Mouse (Mus musculus): Measurements from ENCODE around the gene Acod1. TPM values are rescaled to one million over a fixed set of nuclear protein-coding genes. Genes with fewer than 3 reads are reported as not detected.

Gene Acod1
- polyA plus RNA-seq, 1 experiment = 0.03 TPM

GRCm38 (mm10) chr14:103073825-103074224 lies 27.0 kb downstream of the Acod1 start:
- no peak for TF ChIP-seq CTCF (IDR thresholded peaks at IDR 0.05; ENCODE audit: borderline replicate concordance, extremely low read depth, insufficient read depth, insufficient read length)
- TF ChIP-seq POLR2A (IDR thresholded peaks at IDR 0.05; ENCODE audit: borderline replicate concordance, extremely low read depth, insufficient read depth, insufficient read length, poor library complexity, severe bottlenecking) = no peak
- DNase-seq (ENCODE audit: low read depth) = no peak

GRCm38 (mm10) chr14:103075166-103075565 lies 28.4 kb downstream of the Acod1 start:
- TF ChIP-seq POLR2A (IDR thresholded peaks at IDR 0.05; ENCODE audit: borderline replicate concordance, extremely low read depth, insufficient read depth, insufficient read length, poor library complexity, severe bottlenecking) = no peak
- TF ChIP-seq CTCF (IDR thresholded peaks at IDR 0.05; ENCODE audit: borderline replicate concordance, extremely low read depth, insufficient read depth, insufficient read length) = no peak
- DNase-seq (ENCODE audit: low read depth) = no peak

DNA sequence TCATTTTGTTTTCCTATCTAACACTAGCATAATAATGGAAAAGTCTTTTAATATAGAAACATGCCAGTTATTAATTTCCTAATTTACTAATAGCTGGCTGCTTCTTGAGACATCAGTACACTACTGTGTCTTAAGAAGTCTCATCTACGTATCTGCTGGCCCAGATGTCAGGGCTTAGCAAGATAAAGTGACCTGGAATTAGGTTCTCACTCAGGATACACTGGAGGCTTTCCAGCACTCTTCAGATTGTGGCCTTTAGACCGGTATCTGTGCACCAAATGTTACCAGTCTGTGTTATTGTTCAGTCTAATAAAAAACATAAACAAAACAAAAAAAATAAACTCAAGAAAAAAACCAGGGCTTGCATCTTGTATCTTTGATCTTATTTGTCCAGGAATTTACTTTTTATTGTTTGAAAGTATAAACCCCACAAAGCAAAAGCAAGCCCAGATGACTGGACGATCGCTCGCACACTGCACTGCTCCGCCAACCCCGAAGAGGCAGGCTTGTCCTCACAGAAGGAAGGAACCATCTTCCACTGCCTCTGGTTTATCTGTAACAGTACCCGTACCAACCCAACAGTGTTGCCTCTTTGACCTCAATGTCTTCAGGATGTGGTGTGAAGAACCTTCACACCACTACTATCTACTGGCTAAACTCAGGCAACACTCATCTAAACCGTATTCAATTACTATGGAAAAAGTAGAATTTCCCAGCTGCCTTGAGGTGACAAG lies 30.7 kb downstream of the Acod1 start:
- no peak for DNase-seq (ENCODE audit: low read depth)
- no peak for TF ChIP-seq POLR2A (IDR thresholded peaks at IDR 0.05; ENCODE audit: borderline replicate concordance, extremely low read depth, insufficient read depth, insufficient read length, poor library complexity, severe bottlenecking)
- TF ChIP-seq CTCF (IDR thresholded peaks at IDR 0.05; ENCODE audit: borderline replicate concordance, extremely low read depth, insufficient read depth, insufficient read length) = no peak

DNA sequence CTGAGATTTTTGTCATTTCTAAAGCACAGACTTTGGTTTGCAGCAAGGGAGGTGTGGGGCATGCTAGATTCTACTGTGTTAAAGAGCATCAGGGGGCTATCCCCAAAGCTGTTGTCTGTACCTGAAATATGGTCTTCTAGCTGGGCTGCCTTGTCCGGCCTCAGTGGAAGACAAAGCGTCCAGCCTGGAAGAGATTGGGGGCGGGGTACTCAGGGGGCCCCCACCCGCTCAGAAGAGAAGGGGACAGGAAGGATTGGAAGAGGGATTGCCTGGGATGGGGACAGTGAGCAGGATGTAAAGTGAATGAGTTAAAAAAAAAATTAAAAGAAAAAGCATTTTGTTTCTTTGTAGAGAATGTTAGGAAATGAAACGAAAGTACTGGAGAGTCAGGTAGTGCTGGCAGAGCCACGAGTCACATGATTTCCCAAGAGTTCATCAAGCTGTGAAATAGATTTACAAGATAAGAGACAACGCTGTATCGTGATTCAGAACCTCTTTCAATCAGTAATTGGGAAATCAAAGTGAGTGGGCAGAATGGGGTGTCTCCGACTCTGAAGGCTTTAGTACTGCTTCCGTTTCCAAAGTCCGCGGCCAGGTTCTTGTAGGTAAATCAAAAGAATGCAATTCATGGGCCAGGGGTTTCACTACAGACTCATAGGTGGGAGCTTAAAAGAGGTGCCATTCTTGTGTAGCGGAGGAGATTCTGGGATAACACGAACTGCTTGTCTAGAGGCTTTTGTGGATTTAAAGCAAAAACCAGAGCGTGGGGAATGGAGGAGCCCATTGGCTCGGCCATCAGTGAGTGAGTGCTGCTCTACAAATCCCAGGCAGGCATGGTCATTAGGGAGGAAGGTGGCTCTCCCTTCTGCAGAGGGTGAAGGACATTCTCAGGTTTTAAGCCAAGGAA lies 31.5 kb downstream of the Acod1 start:
- DNase-seq (ENCODE audit: low read depth) = no peak
- no peak for TF ChIP-seq POLR2A (IDR thresholded peaks at IDR 0.05; ENCODE audit: borderline replicate concordance, extremely low read depth, insufficient read depth, insufficient read length, poor library complexity, severe bottlenecking)
- TF ChIP-seq CTCF (IDR thresholded peaks at IDR 0.05; ENCODE audit: borderline replicate concordance, extremely low read depth, insufficient read depth, insufficient read length) = no peak

GRCm38 (mm10) chr14:103079209-103079977 lies 32.6 kb downstream of the Acod1 start:
- peak; percentile 45 for DNase-seq (ENCODE audit: low read depth)
- TF ChIP-seq POLR2A (IDR thresholded peaks at IDR 0.05; ENCODE audit: borderline replicate concordance, extremely low read depth, insufficient read depth, insufficient read length, poor library complexity, severe bottlenecking) (no peak), CTCF (IDR thresholded peaks at IDR 0.05; ENCODE audit: borderline replicate concordance, extremely low read depth, insufficient read depth, insufficient read length) (no peak)

DNA sequence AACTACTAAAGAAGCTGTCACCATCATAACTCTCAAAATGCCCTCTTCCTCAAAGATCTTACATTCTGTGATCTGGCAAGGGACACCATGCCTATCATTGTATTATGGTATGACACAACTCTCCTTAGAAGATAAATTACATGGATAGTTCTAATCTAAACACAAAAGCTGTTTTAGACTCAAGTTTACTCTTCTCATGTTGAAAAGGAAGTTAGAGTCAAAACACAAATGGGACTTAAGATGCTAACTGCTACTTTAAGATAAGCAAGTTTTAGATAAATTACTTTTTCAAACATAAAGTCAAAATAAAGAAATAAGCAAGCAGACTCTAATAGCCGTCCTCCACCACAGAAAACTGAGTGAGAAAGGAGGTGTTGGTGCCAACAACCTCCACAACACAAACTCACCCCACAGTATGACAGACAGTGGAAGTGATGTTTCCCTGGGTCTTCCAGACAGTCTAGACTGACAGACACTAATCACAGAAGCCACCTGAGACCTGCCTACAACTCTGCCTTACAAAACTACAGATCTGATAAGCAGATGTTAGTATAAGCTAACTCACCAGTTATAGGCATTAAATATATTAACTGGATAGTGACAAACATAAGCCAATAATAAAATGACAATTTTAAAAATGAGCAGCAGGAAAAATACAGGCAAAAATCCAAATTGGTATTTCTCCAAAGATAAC lies 39.2 kb downstream of the Acod1 start:
- no peak for TF ChIP-seq CTCF (IDR thresholded peaks at IDR 0.05; ENCODE audit: borderline replicate concordance, extremely low read depth, insufficient read depth, insufficient read length)
- no peak for TF ChIP-seq POLR2A (IDR thresholded peaks at IDR 0.05; ENCODE audit: borderline replicate concordance, extremely low read depth, insufficient read depth, insufficient read length, poor library complexity, severe bottlenecking)

DNA sequence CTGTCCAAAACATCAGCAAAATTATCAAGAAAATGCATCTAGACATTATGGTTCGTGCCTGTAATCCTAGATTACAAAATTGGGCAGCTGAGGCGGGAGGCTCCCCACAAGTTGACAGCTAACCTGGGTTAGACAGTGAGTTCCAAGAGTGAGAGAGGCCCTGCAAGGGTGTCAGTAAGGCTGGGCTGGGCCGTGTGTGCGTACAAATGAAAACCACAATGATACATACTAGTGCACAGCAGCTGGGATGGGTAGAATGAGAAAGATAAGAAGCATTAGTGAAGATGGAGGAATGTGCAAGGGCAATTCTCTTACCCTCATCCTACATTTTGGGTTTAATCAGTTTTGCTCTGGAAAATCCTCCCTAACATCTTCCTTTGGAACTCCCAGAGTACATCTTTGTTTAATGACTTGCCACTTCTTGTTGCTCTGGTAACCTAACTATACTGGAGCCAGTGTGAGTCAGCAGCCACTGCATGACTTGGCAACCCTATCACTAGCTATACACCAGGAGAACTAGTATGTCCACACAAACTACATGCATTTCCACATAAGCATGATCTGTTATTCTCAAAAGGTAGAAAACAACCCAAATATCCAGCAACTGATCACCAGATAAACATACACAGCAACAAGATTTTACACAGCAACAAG lies 40.0 kb downstream of the Acod1 start:
- TF ChIP-seq CTCF (IDR thresholded peaks at IDR 0.05; ENCODE audit: borderline replicate concordance, extremely low read depth, insufficient read depth, insufficient read length) (no peak), POLR2A (IDR thresholded peaks at IDR 0.05; ENCODE audit: borderline replicate concordance, extremely low read depth, insufficient read depth, insufficient read length, poor library complexity, severe bottlenecking) (no peak)

More for the DNA sequence above, 39.2 kb downstream of the Acod1 start:
- DNase-seq (ENCODE audit: low read depth) = no peak

GRCm38 (mm10) chr14:103087846-103088245 lies 41.1 kb downstream of the Acod1 start:
- DNase-seq (ENCODE audit: low read depth) = no peak
- no peak for TF ChIP-seq CTCF (IDR thresholded peaks at IDR 0.05; ENCODE audit: borderline replicate concordance, extremely low read depth, insufficient read depth, insufficient read length)
- TF ChIP-seq POLR2A (IDR thresholded peaks at IDR 0.05; ENCODE audit: borderline replicate concordance, extremely low read depth, insufficient read depth, insufficient read length, poor library complexity, severe bottlenecking) = no peak

More for the DNA sequence above, 40.0 kb downstream of the Acod1 start:
- DNase-seq (ENCODE audit: low read depth) = no peak

DNA sequence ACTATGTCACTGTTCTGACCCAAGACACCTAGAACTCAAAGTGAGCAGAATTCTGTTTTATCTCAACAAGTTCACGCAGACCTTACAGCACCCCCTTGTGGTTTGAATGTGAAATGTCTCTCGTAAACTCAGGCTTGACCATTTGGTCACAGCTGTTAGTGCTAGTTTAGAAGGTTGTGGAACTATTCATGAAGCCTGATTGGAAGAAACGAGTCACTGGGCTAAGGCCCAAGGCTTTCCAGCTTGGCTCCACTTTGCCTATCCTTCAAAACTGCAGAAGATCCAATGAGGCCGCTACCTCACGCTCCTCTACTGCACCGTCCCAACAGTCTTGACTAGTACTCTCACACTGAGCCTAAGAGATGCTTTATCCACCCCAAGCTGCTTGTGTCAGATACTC lies 41.8 kb downstream of the Acod1 start:
- DNase-seq (ENCODE audit: low read depth) = peak; percentile 61
- TF ChIP-seq POLR2A (IDR thresholded peaks at IDR 0.05; ENCODE audit: borderline replicate concordance, extremely low read depth, insufficient read depth, insufficient read length, poor library complexity, severe bottlenecking) (no peak), CTCF (IDR thresholded peaks at IDR 0.05; ENCODE audit: borderline replicate concordance, extremely low read depth, insufficient read depth, insufficient read length) (peak; percentile 60; the same call in 1 of the 2 replicates)

DNA sequence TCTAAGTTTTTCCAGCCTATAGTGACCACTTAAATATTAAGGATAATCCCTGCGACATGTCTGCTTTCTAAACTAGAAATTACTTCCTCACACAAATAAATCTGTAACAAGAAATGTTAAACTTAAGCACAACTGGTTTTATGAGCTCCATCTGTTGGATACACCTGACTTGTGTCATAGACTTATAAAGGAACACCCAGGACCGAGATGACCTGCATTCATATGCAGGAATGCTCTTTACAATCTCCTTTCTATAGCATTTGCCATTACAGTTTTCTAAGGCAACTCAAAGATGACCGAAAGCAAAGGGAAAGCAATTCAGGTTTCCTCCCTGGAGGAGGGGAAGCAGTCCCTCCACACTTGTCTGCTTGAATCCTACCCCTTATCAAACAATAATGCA lies 46.5 kb downstream of the Acod1 start:
- no peak for DNase-seq (ENCODE audit: low read depth)
- TF ChIP-seq CTCF (IDR thresholded peaks at IDR 0.05; ENCODE audit: borderline replicate concordance, extremely low read depth, insufficient read depth, insufficient read length) (no peak), POLR2A (IDR thresholded peaks at IDR 0.05; ENCODE audit: borderline replicate concordance, extremely low read depth, insufficient read depth, insufficient read length, poor library complexity, severe bottlenecking) (no peak)
